Mouse (Mus musculus) left cerebral cortex, adult 18-20 months (tissue): ENCODE measurements around the gene Lamtor1. TPM values are rescaled to one million over a fixed set of nuclear protein-coding genes. Genes with fewer than 3 reads are reported as not detected.
"Not testable (repeated sequence)": the region's sequence is repeated elsewhere in the genome, so short reads cannot be mapped to it uniquely, and the experiment has no call there.

ENCODE experiments used
- DNase-seq, 2 experiments: peaks; one replicate each; pipeline ENCODE4 v3.0.0; 2021 to 2022; ENCODE audit warnings: low spot score in 2 of 2, mixed read lengths in 1 of 2
- total RNA-seq, 2 experiments: library from RNA; stranded (reverse); gene quantifications; 2 replicates each; pipeline ENCODE4 v1.2.3; 2021

Lamtor1 gene
- total RNA-seq, 2 experiments from 2014 or later, result 82.6 to 87.9 TPM

DNA sequence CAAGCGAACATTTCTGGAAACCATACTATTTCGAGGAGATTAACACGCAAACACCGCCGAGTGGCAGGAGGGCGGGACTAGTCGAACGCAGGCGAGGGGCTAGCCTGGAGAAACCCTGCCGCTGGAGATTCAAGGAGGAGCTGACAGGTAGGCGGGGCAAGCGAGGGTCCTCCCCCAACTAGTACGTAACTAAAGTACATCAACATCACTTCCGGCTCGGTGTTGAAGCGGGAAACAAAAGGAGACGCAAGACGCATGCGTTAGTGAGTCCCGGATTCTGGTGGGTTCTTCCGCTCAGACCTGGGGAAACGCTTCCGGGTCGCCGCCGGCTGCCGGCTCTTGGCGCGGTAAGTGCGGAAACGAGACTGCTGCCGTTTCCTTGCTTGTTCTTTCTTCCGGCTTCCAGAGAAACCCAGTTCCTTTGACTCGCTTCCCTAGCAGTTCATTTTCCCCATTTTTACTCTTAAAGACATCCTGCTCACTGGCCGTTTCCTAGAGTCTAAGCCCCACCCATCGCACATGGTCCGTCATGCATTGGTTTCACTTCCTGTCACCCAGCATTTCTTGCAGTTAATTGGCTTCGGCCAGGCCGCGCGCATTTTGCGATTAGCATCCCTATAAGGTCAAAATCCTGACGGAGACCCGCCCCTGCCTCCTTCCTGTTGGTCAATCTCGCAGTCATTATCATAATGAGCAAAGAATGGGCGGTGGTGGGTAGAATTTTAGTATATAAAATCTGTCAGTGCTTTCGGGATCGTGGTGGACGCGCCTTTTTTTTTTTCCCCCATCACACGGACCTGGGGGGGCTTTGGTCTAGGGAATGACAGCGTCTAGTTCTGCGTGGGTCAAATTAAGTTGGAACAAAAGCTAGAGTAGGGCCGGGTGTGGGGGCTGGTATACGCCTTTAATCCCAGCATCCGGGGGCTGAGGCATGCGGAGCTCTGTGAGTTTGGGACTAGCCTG, 9.3 kb upstream of the Lamtor1 start:
- DNase-seq, result peak; percentile 95 to 96

GRCm38 (mm10) chr7:101900331-101901097, 5.2 kb upstream of the Lamtor1 start:
- no peak for DNase-seq

DNA sequence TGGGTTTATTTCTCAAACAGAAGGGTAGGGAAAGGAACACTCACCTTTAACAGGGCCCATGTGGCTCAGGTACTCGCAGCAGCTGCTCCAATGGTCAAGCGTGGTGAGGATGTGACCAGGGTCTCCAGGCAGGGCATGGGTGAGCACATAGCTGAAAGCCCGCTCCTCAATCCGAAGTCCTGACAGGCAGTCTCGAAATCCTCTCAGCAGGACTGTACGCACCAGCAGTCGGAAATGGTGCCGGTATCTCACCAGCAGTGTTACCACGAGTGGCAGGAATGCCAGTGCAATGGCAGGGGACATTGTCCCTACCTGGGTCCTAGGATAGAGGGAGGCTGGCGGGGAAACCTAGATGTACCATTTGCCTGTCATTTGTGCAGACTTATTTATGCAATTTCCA, 3.7 kb upstream of the Lamtor1 start:
- DNase-seq, result no peak

DNA sequence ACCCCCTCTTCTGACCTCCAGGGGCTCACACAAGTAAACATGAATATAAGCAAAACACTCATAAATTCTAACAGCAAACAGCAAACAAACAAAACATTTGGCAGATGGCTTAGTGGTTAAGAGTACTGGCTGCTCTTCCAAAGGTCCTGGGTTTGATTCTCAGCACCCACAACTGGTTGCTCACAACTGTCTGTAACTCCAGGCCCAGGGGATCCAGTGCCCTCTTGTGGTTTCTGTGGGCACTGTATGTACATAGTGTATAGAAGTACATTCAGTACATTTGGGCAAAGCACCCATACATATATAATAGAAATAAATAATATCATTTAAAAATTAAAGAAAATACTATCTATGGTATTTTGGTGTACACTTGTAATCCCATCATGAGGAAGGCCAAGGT, 2.9 kb upstream of the Lamtor1 start:
- DNase-seq, result no peak

GRCm38 (mm10) chr7:101906287-101906681, 580 bp downstream of the Lamtor1 start, which contains the start of gene Tomt:
Gene Tomt, minus strand, starts transcription at chr7:101906359.
- DNase-seq, result no peak

- DNase-seq, result no peak
Observed at GRCm38 (mm10) chr7:101906696-101907095, 992 bp downstream of the Lamtor1 start.

DNA sequence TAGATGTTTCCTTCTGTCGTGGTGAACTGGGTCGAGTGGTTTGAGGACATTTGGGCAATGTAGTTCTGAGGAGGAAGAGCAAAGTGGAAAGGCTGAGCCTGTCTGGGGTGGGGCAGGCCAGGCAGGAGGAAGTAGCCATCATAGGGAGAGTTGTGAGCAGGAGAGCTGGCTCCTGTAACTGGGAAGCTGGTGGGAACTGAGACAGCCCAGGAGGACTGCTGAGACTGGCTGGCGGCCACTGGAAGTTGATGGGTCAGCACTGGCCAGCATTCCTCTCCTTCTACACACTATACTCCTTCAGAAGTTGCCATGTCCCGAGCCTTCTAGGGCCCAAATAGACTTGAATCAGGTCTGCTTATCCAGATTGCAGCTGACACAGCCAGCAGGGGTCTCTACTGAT, 2.7 kb downstream of the Lamtor1 start:
- no peak for DNase-seq

DNA sequence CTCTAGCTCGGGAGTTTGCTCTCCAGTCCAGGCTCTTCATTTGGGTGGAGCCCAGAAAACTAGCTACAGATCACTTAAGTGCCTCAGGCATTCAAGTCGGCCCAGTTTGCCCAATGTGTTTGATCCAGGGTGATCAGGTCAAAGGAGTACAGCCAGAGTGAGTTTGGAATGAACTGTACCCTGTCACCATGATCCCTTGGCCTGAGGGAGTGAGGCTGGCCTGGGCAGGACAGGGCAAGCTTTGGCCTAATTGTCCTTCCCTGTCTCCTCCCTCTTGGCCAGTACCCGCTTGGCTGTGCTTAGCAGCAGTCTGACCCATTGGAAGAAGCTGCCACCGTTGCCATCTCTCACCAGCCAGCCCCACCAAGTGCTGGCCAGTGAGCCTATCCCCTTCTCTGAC, 4.4 kb downstream of the Lamtor1 start:
- no peak for DNase-seq

- DNase-seq, result no peak
Observed at GRCm38 (mm10) chr7:101911982-101912381, 6.3 kb downstream of the Lamtor1 start.

DNA sequence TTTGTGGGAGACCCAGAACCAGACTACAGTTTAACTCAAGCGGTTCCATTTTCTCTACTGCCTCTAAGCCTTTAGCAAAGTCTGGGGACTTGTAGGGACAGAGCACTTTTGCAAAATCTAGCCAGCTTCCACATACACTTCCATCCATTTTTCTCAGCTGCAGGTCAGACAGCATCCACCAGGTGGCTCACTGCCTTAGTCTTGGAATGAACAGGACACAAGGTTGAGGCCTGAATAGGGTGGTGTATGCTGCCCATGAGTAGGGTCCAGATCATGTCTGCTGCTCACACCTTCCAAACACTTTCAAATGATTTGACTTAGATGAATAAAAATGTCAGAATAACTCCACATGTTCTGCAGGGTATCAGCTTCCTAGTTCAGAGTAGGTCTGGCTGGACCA, 12.4 kb downstream of the Lamtor1 start:
- DNase-seq, result peak; percentile 60 to 64

GRCm38 (mm10) chr7:101925892-101926291, 20.2 kb downstream of the Lamtor1 start:
- not testable (repeated sequence) for DNase-seq

- no peak for DNase-seq
Observed at GRCm38 (mm10) chr7:101928093-101928492, 22.4 kb downstream of the Lamtor1 start.

- no peak for DNase-seq
Observed at GRCm38 (mm10) chr7:101932551-101932950, 26.8 kb downstream of the Lamtor1 start.

GRCm38 (mm10) chr7:101933300-101933699, 27.6 kb downstream of the Lamtor1 start:
- no peak for DNase-seq

DNA sequence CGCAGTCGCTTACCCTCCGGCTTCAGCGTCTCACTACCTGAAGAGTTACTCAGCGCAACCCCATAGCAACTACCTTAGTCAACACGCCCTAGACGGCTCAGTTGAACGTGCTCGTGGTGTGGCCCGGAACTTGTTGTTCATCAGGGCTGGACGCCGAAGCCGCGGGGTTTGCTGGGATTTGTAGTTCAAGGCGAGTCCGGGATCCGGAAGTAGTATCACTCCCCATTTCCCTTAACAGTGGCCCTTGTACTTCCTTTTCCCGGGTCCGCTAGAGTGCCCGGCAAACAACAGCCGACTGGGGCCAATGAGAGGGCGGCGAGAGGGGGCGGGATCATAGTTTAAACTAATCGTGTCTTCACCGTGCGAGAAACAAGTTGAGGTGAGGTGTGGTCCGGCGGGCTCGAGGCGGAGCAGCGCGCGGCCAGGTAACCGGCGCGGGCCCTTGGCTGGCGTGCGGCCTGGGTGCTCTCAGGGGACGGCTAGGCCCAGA, 28.1 kb downstream of the Lamtor1 start, which contains the start of the genes Lrrc51 and Numa1:
Gene Lrrc51, minus strand, starts transcription at position 145 of the 490 bp plus-strand sequence.
Gene Numa1, plus strand, starts transcription at position 361 of the 490 bp plus-strand sequence.
- peak; percentile 95 to 96 for DNase-seq

DNA sequence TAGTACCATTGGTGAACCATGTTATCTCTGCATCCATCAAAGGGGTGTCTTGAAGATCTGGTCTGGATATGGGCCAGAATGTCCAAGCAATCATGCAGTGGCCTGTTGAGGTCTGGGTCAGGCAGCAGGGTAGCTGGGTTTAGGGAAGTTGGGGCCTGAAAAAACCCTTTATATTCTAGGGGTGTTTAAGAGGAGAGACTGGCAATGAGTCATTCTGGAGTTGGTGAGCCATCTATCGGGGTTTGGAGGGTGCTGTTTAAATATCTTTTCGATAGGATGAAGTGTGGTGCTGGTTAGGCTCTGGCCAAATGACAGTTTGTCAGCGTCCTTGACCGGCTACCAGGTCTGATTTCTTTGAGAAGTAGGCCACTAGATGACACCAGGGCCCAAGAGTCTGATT, 30.3 kb downstream of the Lamtor1 start:
- DNase-seq, result no peak

GRCm38 (mm10) chr7:101936996-101937395, 31.3 kb downstream of the Lamtor1 start:
- DNase-seq, result no peak

GRCm38 (mm10) chr7:101937569-101937968, 31.9 kb downstream of the Lamtor1 start:
- peak in 1 of 2 experiments; percentile 24 for DNase-seq

DNA sequence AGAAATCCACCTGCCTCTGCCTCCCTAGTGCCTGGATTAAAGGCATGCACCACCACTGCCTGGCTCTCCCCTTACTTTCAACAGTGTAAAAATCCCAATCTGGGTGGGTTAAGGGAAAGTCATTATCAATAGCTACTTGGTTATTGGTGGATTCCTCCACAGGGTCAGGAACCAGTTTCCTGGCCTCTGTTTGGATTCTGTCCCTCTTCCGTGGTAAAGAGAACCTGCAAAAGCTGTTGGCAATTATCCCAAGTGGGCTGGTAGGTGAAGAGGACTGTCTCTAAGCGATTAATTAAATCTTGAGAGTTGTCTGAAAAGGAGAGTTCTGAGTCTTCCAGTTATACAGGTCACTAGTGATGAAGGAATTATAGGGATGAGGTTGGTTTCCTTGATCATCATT, 32.6 kb downstream of the Lamtor1 start:
- DNase-seq, result no peak

GRCm38 (mm10) chr7:101939758-101940157, 34.1 kb downstream of the Lamtor1 start:
- DNase-seq, result no peak

GRCm38 (mm10) chr7:101949008-101949407, 43.3 kb downstream of the Lamtor1 start:
- not testable (repeated sequence) for DNase-seq

DNA sequence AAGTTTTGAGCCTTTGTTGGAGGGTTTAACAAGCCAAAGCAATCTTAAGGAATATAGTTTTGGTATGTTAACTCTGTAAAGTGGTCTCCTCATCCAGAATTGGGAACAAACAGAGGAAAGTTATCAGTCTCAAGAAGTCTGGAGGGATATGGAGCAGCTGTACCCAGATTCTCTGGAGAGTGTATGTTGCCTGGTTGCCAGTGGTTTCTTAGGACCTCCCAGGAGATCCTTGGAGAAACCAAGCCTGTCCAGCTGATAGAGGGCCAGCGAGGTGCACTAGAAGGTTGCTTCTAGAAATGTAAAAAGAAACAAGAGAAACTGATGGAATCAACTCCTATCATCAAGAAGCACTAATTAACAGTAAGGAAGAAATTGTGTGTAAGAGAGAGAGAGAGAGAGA, 45.9 kb downstream of the Lamtor1 start:
- DNase-seq, result no peak
